Mouse (Mus musculus) G1E (cell line): Measurements from ENCODE around the gene Cdr2.

ENCODE experiments used
- CTCF ChIP-seq: IDR thresholded peaks from 2 replicates; pipeline ENCODE4 v1.5.1; 2012; ENCODE audit warnings: low read depth, low read length, inconsistent platforms, mixed read lengths
- GATA1 ChIP-seq: IDR thresholded peaks from 2 replicates; pipeline ENCODE4 v1.6.1; 2012; ENCODE audit warnings: borderline replicate concordance, low read length, inconsistent platforms, mixed read lengths
- POLR2AphosphoS5 ChIP-seq: IDR thresholded peaks from 2 replicates; pipeline ENCODE4 v1.6.1; 2012; ENCODE audit warnings: low read depth, low read length, inconsistent platforms; ENCODE audit not compliant: insufficient replicate concordance
- TAL1 ChIP-seq: conservative IDR thresholded peaks from 2 replicates; pipeline ENCODE4 v1.6.1; 2012; ENCODE audit warnings: low read depth, low read length, inconsistent platforms, mixed read lengths

- TF ChIP-seq CTCF (no peak), GATA1 (no peak), TAL1 (no peak), POLR2AphosphoS5 (no peak)
Measured at GRCm38 (mm10) chr7:121000065-121000822, 18.1 kb upstream of the Cdr2 start.
